Mouse (Mus musculus) common myeloid progenitor, adult 5-6 weeks (primary cell): ENCODE data around the gene Tmem80. TPM values are rescaled to one million over a fixed set of nuclear protein-coding genes. Genes with fewer than 3 reads are reported as not detected.

Source experiments
- ATAC-seq: replicated peaks from 2 replicates; pipeline ENCODE4 v1.8.0; 2016; ENCODE audit warnings: low read depth, mild to moderate bottlenecking, moderate TSS enrichment, inconsistent platforms; ENCODE audit not compliant: poor library complexity, severe bottlenecking
- total RNA-seq: library from RNA; stranded (forward); fragments of 200-1000, 187-1606 nt; gene quantifications from 2 replicates; pipeline ENCODE4 v1.2.3, GENCODE M21; 2017

Tmem80 gene
- total RNA-seq, 1 experiment from 2014 or later: 7.4 TPM

DNA sequence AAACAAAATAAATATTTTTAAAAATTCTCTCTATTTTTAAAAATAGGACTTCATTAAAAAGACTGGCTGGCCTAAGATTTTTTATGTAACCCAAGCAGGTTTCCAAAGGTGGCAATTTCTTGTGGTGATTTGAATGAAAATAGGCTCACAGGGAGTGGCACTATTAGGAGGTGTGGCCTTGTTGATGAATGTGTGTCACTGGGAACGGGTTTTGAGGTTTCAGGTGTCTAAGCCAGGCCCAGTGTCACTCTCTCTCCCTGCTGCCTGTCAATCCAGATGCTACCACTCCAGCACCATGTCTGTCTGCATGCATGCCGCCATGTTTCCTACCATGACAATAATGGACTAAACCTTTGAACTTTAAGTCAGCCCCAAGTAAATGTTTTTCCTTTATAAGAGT, 8.1 kb upstream of the Tmem80 start:
- ATAC-seq: no peak

DNA sequence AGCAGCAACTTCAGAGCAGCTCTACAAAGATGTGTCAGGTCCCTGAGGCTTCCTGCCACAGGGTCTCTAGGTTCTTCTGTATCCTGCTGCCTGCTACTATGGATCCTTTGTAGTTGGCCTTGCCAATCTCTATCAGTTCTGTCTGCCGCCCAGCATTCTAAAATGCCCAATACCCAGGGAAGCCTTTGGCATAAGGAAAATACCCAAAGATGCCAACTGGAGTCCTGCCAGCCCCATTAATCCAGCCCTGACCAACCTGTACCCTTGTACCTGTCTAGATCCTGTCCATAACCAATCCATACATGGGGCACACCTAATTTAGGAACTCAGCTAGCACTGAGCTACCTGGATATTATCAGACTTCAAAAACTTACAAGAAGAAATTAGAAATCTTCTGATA, 2.9 kb upstream of the Tmem80 start:
- no peak for ATAC-seq

DNA sequence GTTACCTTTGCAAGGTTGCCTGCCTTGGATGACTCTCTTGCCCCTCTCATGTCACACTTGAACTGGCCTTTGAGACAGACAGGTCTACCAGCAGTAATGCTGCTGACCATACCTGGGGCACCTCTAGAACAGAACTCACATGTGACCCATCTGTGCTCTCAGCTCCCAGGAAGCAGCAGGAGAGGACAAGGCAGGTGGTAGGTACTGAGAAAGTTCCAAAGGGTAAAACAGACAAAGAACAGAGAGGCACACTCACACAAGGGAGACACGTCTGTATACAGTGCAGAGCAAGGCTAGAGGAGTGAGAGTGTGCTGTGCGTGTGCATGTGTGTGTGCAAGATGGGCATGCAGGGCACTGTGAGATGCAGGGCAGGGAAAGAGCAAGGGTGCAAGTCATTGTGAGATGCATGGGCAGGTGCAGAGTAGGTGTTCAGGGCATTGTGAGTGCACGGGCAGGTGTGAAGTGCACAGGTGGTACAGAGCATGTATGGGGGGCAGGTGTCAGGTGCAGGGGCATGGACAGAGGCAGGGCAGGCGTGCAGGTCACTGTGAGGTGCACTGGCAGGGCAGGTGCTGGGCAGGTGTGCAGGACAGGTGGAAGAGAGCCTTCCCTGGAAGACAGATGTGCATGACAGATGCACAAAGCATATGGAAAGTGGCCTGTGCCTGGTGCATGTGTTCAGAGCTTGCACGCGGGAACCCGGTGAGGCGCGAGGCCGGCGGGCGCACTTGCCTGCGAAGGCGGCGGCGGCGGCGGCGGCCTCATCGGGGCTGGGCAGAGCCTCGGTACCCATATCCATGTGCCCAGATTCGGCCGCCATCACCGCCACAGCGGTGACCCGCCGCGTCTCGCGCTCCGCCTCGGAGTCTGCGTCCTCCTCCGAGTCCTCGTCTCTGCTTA, 743 bp upstream of the Tmem80 start:
- ATAC-seq: 0 out of 2 replicates have a peak, but pooled peaks have one; percentile 0

DNA sequence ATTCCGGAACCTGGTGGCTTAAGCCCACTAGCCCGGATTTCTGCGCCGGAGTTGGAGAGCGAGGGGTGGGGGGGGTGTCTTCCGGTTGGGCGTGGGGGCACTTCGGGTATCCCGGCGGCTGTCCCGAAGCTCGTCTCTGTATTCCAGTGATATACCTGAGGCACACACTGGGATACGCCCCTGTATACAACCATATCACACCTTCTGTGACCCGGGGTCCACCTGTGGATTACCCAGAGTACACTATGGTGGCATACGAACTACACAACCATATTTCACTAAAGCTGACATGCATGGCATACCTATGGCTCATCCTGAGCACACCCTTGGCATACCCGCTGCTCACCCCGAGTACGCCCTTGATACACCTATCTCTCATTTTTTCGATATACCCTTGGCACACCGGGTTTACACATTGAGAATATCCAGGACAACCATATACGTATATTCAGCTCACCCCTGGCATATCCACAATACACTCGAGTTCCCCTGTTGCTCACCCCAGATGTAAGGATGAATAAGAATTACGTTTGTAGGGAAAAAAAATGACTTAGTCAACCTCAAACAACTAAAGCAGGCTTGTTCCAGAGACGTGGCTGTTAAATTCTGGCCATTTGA, 943 bp downstream of the Tmem80 start:
- no peak for ATAC-seq

DNA sequence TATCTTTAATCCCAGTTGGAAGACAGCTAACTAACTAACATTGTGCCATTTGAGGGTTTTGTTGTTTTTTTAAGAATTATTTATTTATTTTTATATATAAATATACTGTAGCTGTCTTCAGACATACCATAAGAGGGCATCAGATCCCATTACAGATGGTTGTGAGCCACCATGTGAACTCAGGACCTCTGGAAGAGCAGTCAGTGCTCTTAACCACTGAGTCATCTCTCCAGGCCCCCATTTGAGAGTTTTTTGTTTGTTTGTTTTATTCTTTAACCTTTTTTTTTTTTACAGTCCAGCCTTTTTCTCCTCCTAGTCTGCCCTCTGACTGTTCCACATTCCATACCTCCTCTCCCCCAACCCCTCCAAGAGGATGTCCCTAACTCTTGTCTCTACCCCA, 3.2 kb downstream of the Tmem80 start:
- no peak for ATAC-seq

DNA sequence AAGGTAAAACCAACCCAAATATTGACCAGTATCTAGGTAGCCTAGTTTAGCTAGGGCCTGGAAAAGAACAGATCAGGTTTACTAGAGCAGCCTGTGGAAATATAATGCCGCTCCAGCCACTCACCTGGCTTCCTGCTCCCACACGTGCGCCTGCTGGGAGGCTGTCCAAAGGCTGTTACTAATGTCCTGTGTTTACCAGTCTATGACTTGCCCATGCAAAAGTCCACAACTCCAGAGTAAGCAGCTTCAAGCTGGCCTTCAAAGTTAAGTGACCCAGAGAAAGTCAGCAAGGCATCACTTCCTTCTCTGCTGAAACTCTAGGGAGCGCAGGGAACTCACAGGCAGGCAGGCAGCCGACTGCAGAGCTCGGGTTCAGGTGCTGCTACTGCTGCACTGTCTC, 4.5 kb downstream of the Tmem80 start:
- ATAC-seq: no peak

DNA sequence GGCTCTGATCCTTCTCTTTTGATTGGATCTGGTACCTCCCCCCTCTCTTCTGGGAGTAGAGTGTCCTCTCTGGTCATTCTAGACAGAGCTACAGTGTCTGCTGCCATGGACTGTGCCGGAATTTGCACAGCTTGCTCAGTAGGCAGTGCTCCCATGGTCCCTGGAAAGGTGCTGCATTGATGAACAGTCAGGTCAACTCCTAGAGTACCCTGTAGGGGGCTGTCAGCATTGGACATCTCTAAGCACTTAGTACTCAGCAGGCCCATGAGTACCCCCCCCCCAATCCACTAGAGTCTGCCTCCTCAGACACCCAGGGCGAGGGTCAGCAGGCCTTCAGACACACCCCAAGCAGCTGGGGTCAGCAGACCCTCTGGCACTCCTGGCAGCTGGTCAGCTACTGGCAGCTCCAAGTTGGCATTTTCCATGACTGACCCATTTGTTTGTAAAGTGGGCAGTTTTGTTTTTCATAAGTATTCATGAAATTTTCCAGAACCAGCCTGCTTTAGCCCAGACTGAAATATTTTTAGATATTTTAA, 7.6 kb downstream of the Tmem80 start:
- no peak for ATAC-seq

DNA sequence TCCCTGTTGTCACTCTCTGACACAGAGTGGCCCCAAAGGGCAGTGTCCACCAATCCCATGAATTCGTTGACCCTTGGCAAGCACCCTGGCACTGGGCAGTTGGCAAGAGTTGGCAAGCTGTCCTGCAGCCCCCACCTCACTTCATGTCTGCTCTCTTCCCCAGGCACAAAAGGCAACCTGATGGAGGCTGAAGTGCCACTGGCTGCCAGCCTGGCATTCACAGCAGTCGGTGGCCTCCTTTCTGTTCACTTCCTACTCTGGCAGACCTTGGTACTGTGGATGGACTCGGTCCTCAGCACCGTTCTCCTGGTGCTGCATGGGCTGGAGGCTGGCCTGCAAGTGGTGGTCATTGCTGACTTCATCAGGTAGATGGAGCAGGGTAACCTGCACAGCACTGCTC, 8.1 kb downstream of the Tmem80 start:
- ATAC-seq: no peak

DNA sequence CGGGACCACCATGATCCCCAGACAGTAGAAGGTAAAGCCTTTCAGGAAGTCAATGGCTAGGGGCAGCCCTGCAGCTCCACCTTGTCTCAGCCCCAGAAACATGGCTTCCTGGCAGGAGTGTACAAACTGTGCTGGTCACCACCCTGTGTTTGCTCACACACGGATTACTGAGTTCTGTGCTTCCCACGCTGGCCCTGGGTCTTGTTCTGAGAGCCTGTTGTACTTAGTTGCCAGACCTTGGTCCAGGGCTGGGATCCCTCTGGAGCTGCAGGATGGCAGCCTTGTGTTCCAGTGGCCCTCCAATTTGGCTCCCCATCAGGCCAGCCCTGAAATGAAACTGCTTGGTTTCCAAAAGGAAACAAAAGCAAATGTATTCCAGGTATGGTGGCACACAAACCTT, 8.8 kb downstream of the Tmem80 start:
- ATAC-seq: no peak

DNA sequence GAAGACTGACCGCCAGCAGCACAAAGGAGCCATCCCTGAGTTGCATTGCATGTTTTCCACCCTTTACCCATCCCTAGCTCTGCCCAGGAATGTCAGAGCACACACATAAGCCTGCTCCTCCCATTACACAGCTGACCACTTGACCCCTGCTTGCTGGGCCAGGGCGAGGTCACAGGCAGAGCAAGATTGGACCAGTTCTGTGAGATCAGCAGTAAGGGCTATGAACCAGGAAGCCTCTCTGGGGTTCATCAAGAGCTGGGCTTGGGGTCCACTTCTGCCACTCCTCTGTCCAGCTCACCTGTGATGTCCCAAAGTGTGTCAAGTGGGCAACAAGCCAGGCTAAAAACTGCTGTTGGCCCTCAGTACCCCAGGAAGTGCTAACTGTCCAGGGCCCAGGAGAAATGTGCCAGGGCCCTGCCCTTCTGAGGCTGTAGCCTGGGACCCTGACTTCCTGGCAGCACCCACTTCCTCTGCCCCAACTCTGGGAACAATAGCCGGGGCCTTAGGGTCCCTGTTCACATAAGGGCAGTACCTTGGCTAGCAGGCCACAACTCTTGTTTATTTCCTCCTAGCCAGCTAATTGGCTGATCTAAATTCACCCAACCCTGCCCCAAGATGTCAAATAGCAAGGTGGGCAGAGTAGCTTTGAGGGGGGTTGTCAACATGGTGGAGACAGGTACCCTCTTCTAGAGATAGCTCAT, 10.3 kb downstream of the Tmem80 start:
- ATAC-seq: no peak

DNA sequence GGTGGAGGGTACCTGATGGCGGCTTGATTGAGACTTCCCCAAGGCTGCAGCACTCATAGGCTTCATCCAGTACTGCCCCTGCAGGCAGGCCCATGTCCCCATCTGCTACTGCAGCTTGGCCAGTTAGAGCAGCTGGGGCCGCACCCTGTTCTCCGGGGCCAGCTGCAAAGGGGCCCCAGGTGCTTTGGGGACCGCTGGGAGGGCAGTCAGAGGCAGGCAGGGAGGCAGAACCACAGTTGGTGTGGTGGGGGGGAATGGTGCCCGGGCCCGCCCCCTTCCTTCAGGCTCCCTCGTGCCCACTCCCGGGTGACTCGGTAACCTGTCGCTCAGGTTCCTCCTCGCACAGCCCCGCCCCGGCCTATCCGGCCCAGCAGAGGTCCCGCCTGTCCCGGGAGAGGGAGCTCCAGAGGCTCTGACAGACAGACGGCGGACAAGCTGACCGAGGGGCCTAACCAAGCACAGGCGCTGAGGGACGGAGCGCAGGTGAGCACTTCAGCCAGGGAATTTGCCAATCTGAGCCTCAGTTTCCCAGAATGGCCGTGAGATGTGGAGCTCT, 11.1 kb downstream of the Tmem80 start, which contains the start of gene Eps8l2:
Gene Eps8l2 (plus strand): TSS at position 305 of the 556 bp plus-strand sequence.
- peak; percentile 85 for ATAC-seq

DNA sequence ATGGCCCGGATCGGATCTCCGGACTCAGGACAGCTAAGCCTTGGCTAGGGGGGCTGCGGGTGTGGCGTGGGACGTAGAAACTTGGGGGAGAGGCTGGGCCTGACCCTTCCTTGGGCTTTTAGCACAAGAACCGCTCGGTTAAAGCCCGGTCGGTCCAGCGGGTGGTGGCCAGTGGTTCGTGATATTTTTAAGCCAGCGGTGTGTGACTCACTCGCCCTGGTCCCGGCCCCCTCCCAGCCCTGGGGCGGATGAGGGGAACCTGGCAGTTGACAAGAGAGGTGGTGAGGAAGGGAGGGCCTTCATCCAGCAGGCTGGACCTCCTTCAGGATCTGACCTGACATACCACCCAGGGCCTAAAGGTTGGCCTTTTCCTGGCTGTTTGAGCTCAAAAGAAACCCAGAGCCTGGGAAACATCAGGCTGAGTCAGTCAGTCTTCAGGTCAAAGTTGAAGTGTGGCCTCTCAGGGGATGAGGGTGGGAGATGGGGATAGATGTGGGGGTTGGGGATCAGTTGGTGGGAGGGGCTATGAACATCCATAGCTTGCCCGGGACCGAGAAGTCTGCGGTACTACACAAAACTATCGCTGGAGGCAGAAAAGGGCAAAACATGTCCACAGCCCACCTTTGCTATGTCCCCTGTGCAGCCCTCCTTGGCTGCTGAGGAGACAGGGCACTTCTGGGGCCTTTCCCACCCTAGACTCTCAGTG, 11.8 kb downstream of the Tmem80 start:
- ATAC-seq: 0 out of 2 replicates have a peak, but pooled peaks have one; percentile 2

DNA sequence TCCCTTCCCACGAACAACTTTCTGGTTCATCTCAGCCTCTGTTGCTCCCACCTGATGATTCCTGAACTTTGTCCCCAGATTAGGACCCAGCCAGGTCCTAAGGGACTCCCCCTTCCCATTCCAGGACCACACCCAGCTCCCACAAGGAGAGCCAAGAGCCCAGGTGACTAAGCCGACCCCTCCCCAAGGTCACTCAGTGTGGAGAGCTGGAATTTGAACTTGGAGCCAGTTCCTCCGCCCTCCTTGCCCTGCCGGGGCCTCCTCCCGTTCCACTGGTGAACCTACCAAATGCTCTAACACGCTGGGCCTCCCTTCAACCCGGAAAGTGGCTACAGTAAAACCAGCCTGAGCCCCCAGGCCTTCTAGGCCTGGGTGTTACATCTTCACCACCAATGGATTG, 12.5 kb downstream of the Tmem80 start:
- no peak for ATAC-seq

DNA sequence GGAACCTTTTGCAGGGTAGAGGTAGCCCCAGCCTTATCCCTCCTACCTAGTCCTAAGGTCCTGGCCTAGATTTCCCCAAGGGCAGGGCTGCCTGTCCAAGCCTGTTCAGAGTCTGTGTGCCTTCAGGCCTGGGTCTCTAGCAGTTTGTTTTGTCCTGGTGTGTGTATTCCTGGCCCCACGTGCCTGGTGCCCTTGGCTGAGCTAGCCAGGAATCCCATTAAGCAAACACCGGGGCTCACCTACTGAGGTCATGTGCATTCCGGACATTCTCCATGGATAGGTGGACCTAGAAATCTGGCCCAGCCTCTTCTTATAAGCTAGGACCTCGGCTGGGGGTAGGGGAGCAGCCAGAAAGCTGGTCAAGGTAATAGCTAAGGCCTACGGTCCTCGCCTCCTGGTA, 12.9 kb downstream of the Tmem80 start:
- no peak for ATAC-seq

DNA sequence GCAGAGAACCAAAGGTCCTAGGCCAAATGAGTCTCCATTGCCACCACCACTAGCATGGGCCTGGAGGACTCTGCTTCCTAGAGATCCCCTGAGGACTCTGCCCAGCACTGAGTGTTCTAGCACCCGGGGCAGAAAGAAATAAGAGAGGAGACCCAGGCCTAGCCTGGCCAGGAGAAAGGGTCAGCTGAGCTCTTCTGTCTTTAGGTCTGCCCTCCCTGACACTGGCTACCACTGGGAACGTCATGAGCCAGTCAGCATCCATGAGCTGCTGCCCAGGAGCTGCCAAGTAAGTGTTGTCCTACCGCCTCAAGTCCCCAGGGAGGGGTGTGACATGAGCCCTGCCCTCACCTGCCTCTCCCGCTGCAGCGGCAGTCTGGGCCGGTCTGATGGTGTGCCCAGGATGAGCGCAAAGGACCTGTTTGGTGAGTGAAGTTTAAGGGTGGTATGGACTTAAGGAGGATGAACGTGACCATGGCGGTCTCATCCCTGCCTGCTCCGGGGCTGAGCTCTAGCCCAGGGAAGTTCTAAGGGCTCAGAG, 14.2 kb downstream of the Tmem80 start:
- no peak for ATAC-seq

DNA sequence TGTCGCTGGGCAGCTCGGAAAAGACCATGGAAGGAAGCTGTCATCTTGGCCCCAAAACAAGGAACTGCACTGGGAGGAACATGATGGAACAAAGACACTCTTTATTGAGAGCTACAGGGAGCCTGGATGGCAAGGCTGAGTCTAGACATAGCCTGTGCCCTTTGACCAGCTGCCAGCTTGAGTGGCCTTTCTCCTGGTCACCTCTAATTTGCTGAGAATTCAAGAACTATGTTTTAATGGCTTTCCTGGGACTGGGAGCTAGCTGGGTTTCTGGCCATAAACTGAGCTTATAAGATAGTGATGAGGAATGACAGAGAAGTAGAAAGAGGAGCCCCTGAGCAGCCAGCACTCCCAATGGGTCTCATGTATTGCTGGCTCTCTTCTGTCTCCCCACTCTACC, 15.7 kb downstream of the Tmem80 start:
- no peak for ATAC-seq

DNA sequence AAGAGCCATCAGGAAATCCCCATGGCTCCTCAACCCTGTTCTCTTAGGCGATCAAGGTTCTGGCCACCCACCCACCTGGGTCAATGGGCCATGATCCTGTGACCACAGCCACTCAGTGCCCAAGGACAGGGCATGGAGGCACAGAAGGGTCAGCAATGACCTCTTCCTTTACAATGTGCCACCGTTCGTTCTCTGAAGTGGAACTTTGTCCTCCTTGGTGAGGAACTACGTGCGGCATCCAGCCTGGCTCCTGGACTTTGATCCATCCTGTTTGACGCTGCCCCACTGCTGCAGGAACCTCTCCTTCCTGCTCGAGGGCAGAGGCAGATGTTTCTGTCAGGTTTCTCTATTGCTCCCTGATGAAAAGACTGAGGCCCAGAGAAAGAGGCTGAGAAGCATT, 16.2 kb downstream of the Tmem80 start:
- no peak for ATAC-seq

DNA sequence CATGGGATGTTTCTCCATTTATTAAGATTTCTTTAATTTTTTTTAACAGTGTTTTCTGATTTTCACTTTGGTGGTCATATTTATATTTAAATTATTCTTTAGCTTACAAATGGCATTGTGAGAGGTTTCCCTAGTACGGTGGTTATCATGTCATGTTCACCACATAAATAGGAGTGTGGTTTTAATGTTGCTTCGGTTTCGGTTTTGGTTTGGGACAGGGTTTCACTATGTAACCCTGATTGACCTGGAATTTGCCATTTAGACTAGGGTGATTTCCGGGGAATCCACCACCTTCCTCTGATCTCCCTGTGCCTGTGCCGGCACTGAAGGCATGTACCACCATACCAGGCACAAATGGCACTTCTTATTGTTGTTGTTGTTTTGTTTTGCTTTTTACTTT, 17.2 kb downstream of the Tmem80 start:
- ATAC-seq: 0 out of 2 replicates have a peak, but pooled peaks have one; percentile 52

DNA sequence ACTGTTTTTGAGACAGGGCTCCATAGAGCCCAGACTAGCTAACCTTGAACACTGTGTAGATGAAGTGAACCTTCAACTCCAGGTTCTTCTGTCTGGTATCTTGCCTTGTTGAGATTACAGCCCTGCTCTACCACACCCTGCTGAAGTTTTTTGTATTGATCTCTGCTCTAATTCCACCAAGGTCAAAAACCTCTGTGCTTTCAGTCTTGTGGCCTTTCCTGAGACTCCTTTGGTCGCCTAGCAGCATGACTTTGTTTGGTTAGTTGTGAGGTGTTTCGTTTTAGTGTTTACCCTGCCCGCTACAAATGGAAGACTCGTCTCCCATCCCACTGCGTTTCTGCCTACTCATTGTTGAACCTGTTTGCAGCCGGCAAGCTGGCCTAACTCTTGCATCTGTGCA, 23.5 kb downstream of the Tmem80 start:
- ATAC-seq: no peak
